Mouse (Mus musculus): ENCODE measurements around the gene Ift80.

Gene Ift80

DNA sequence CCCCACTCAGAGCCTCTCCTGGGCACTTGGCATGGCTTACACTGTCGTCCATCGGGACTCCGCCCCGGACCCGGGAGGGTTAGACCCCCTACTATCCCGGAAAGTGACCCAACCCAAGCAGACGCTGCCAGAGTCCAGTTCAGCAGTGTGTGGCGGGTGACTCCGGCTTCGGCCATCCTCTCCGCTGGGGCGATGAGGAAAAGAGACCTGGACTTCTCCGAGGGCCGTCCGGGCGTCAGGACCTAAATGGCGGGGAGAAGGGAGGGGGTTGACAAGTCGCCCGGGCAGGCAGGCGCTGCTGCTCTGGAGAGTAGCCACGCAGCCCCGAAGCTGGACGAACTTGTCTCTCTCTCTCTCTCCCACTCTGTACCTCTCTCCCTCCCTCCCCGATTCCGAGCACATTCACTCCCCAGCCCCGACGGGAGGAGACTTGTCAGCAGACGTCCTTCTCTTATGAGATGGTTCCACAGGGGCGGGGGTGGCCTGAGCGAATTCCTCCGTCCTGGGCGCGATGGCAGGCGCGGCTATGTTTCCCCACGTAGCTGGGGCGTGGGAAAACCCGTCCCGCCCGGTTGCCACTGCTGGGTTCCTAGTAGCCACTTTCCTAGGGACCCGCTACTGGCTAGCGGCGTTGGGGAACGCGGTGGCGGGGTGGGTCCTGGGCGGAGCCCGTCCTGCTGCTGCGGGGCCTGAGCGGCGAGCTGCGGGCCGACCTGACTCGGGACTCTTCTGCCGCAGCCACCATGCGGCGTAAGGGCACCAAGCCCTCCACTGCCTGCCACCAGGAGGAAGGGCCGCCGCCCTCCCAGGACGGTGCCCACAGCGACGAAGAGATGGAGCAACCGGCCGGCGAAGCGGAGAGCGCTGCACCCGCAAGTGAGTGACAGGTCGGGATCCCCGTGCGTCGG, 1.2 kb upstream of the Ift80 start:
- in situ Hi-C loops (cut with MboI; ENCODE audit: low pct_unique_long_range_greater_than_20kb in 1 of 2, low sequenced_read_pairs in 2 of 2, unreplicated experiment in 1 of 2), result no loop called here

GRCm38 (mm10) chr3:69004055-69004436, 324 bp downstream of the Ift80 start:
- in situ Hi-C loops (cut with MboI; ENCODE audit: low pct_unique_long_range_greater_than_20kb in 1 of 2, low sequenced_read_pairs in 2 of 2, unreplicated experiment in 1 of 2), result no loop called here

DNA sequence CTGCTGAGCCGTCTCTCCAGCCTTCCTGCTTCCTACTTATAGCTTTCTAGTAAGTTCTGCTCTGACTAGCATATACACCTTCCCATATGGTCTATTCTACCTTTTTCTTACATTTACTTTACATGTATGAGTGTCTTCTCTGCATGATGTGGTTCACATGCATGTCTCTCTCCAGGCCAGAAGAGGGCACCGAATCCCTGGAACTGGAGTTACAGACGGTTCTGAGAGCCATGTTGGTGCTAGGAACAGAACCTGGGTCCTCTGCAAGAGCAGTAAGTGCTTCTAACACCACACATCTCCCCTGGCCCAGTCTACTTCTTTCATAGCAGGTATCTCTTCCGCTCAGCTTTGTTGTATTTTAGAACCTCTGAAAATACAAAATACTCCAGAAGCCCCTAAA, 1.6 kb downstream of the Ift80 start:
- in situ Hi-C loops (cut with MboI; ENCODE audit: low pct_unique_long_range_greater_than_20kb in 1 of 2, low sequenced_read_pairs in 2 of 2, unreplicated experiment in 1 of 2), result no loop called here

- in situ Hi-C loops (cut with MboI; ENCODE audit: low pct_unique_long_range_greater_than_20kb in 1 of 2, low sequenced_read_pairs in 2 of 2, unreplicated experiment in 1 of 2), result no loop called here
Observed at GRCm38 (mm10) chr3:68986550-68986949, 17.8 kb downstream of the Ift80 start.

GRCm38 (mm10) chr3:68980898-68981297, 23.5 kb downstream of the Ift80 start:
- in situ Hi-C loops (cut with MboI; ENCODE audit: low pct_unique_long_range_greater_than_20kb in 1 of 2, low sequenced_read_pairs in 2 of 2, unreplicated experiment in 1 of 2), result no loop called here

DNA sequence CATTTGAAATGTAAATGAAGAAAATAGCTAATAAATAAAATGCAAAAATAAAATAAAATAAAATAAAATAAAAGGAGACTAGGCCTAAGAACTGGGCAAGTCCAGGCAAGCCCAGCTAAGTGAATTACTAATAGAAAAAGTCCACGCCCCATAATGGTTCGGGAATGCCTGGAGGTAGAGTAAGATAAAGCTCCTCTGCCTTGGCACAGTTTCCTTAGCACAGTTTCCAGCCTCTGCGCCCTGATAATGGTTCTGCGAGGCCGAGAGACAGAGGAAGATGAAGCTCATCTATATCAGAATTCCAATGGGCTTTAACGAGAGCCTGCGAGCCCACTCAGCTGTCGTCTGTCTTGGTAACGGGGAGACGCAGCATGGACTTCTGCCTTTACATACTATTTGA, 25.2 kb downstream of the Ift80 start:
- in situ Hi-C loops (cut with MboI; ENCODE audit: low pct_unique_long_range_greater_than_20kb in 1 of 2, low sequenced_read_pairs in 2 of 2, unreplicated experiment in 1 of 2), result no loop called here

- in situ Hi-C loops (cut with MboI; ENCODE audit: low pct_unique_long_range_greater_than_20kb in 1 of 2, low sequenced_read_pairs in 2 of 2, unreplicated experiment in 1 of 2), result no loop called here
Observed at GRCm38 (mm10) chr3:68977696-68978095, 26.7 kb downstream of the Ift80 start.

- in situ Hi-C loops (cut with MboI; ENCODE audit: low pct_unique_long_range_greater_than_20kb in 1 of 2, low sequenced_read_pairs in 2 of 2, unreplicated experiment in 1 of 2), result no loop called here
Observed at GRCm38 (mm10) chr3:68975533-68976490, 28.6 kb downstream of the Ift80 start.

GRCm38 (mm10) chr3:68974639-68975532, 29.5 kb downstream of the Ift80 start:
- in situ Hi-C loops (cut with MboI; ENCODE audit: low pct_unique_long_range_greater_than_20kb in 1 of 2, low sequenced_read_pairs in 2 of 2, unreplicated experiment in 1 of 2), result no loop called here

DNA sequence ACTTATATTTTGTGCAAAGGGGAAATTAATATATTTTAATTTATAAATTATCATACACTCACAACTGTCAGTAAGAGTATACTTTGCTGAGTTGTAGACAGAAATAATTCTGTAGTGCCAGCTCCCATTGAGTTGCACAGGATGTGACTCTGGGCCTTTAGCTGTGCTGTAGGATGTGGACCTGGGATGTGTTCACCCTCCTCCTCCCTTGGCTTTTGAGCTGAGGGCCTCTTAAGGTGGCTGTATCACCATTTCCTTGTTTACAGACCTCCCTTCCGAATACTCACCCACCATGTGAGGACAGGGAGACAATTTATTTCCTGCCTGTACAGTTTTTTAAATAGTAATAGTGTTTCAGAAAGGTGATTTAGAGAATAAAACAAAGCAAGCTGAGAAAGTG, 30.8 kb downstream of the Ift80 start:
- in situ Hi-C loops (cut with MboI; ENCODE audit: low pct_unique_long_range_greater_than_20kb in 1 of 2, low sequenced_read_pairs in 2 of 2, unreplicated experiment in 1 of 2), result no loop called here

DNA sequence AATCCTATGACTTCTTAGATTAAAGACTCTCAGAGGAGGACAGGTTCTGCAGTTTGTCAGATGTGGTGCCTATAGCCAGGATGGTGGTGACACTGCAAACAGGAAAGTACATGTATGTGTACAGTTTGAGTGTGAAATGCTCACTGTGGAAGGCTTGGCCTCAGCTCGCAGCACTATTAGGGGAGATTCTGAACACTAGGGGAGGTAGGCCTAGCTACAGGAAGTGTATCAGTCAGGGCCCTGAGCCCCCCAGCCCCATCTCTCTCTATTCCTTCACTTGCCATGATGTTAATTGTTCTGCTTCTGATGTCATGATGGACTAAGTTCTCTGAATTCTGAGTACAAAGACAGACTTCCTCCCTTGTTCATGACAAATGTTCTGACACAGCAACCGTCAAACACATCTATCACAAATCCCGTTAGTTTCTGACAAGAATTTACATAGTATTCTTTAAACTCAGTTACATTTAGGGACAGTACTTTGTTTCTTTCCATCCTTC, 35.2 kb downstream of the Ift80 start:
- in situ Hi-C loops (cut with MboI; ENCODE audit: low pct_unique_long_range_greater_than_20kb in 1 of 2, low sequenced_read_pairs in 2 of 2, unreplicated experiment in 1 of 2), result no loop called here

DNA sequence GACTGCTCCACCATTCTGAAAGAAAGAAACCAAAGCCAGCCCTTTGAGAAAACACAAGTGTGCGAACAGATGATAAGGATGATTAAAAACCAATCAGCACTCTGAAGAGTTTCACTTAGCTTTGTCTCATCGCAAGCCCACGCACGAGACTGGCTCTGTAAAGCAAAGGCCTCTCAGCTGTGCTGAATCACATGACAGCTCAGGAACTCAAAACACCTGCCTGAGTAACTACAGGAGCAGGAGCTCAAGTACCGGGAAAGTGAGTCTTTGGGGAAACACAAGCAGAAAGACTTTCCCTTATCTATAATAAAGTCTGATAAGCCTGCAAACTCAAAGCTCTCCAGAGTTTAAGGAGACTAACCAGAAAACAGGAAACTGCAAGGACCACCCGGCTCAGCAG, 37.0 kb downstream of the Ift80 start:
- in situ Hi-C loops (cut with MboI; ENCODE audit: low pct_unique_long_range_greater_than_20kb in 1 of 2, low sequenced_read_pairs in 2 of 2, unreplicated experiment in 1 of 2), result no loop called here

DNA sequence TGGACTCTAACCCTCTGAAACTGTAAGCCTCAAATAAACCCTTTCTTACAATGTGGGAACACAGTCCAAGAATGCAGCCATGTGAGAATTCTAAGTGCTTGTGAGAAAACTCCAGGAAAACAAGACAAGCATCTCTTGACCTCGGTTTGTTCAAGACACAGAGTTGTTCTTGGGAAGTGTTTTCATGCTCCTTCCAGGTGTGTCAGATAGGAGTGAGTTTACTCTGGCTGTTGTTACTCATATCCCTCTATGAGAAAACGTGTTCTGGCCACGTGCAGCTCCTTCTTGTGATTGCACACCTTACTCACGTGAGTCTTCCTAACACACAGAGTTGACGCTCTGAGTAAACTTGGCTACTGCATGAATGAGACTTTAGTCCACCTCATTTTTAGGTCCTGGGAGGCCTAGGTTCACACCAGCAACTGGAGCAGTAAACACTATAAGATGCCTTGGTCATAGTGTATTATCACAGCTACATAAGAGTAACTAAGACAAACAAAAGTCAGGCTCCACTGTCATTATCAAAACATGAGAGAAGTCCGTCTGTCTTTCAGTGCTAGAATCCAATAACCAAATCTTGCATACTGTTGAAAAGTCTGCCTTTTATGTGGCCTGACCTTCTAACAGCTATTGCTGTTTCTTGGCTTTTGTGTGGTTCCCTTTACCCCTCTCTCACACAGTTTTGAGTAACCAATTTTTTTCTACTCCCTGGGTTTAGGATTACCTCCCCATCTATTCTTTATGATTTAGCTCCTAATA, 37.7 kb downstream of the Ift80 start:
- in situ Hi-C loops (cut with MboI; ENCODE audit: low pct_unique_long_range_greater_than_20kb in 1 of 2, low sequenced_read_pairs in 2 of 2, unreplicated experiment in 1 of 2), result no loop called here

DNA sequence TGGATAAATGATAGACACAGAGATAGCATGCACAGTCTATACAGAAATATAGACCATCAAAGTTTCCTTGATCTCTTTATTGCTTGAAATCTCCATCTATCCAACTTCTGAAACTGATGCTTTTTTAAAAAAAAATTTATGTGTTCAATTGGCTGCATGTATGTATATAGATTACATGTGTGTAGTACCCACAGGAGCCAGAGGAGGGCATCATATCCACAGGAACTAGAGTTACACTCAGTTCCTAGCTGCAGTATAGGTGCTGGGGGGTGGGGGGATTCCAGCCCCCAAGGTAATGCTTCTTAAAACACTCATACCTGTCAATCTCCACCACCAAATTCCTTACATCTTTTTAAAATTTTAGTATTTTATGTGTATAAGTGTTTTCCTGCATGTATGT, 39.7 kb downstream of the Ift80 start:
- in situ Hi-C loops (cut with MboI; ENCODE audit: low pct_unique_long_range_greater_than_20kb in 1 of 2, low sequenced_read_pairs in 2 of 2, unreplicated experiment in 1 of 2), result no loop called here

DNA sequence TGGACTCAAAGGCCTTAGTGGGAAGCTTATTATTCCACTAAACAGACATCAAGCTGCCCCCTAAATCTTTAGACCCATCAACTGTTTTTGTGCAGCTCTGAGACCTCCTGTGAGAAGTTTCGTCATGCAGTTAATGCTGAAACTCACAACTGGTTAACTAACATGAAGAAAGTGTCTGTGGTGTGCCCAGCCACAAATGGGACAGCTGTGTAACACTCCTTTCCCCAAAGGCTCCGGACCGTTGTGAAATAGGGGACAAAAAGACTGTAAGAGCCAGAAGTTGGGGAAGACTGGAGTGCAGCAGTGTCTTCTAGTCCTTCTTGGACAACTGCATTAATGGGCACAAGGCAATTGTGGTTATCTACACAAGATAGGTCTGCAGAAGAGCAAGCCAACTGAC, 47.0 kb downstream of the Ift80 start:
- in situ Hi-C loops (cut with MboI; ENCODE audit: low pct_unique_long_range_greater_than_20kb in 1 of 2, low sequenced_read_pairs in 2 of 2, unreplicated experiment in 1 of 2), result no loop called here

DNA sequence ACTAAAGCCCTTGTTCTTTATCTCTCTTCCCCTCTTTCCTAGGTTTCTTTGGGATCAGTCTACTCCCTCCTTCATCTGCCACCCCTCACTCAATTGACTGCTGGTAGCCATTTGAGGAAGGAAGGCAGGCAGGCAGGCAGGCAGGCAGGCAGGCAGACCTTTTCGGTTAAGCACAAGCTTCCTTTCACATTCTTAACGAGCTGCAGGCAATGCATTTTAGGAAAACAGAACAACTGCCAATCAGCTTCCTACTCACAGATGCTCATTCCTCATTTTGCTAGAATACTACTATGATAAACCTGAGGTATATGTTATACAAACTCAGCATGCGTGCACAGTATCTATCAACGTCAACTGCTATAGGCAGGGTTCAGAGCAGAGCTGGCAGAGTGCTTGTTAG, 47.9 kb downstream of the Ift80 start:
- in situ Hi-C loops (cut with MboI; ENCODE audit: low pct_unique_long_range_greater_than_20kb in 1 of 2, low sequenced_read_pairs in 2 of 2, unreplicated experiment in 1 of 2), result no loop called here

GRCm38 (mm10) chr3:68954487-68954886, 49.9 kb downstream of the Ift80 start:
- in situ Hi-C loops (cut with MboI; ENCODE audit: low pct_unique_long_range_greater_than_20kb in 1 of 2, low sequenced_read_pairs in 2 of 2, unreplicated experiment in 1 of 2), result no loop called here

DNA sequence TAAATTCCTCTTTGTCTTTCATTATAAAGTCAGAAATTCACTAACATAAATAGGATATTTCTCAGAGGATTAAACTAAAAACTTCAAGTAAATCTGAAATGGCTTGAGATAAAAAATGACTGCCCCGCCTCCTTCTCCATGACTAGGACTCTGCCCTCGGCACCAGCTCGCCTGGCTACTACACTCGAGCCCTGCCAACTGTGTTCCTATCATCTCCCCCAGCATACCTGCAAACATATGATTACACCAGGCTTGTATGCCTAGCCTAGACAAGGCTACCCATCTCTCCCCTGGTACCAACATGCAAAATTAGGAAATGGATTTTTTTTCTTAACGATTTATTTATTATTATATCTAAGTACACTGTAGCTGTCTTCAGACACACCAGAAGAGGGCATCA, 51.7 kb downstream of the Ift80 start:
- in situ Hi-C loops (cut with MboI; ENCODE audit: low pct_unique_long_range_greater_than_20kb in 1 of 2, low sequenced_read_pairs in 2 of 2, unreplicated experiment in 1 of 2), result no loop called here
